Mouse (Mus musculus): ENCODE data around the gene Cdc34b. TPM values are rescaled to one million over a fixed set of nuclear protein-coding genes. Genes with fewer than 3 reads are reported as not detected.
"Not testable (repeated sequence)": the region's sequence is repeated elsewhere in the genome, so short reads cannot be mapped to it uniquely, and the experiment has no call there.

Cdc34b gene
- polyA plus RNA-seq (2015; fragmentation: Nextera tagmentation; extraction: Ambion mirVana), result not detected in 2 replicates

DNA sequence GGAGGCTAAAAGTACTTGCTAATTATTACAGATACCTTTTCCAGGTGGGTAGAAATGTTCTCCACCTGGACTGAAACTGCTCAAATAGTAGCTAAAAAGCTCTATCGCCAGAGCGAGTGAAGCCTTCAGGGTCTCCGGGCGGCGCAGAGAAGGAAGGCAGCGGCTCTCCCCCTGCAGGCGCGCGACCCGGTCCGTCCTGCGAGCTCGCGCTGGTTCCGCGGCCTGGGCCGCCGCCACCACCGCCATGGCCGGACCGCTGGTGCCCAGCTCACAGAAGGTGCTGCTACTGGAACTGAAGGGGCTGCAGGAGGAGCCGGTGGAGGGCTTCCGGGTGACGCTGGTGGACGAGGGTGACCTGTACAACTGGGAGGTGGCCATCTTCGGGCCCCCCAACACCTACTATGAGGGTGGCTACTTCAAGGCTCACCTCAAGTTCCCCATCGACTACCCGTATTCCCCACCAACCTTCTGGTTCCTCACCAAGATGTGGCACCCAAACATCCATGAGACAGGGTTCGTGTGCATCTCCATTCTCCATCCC lies at the start of gene Cdc34b:
Cdc34b (plus strand) TSS at position 51 of the 541 bp plus-strand sequence.
- H3K27ac ChIP-seq (ENCODE audit: low read length), result no peak within 1 kb of the TSS
- H3K4me2 ChIP-seq (ENCODE audit: low read length), result no peak within 1 kb of the TSS
- WGBS, result 82% methylated on average over 24 of the region's 29 CpGs
- no peak within 1 kb of the TSS for H3K9ac ChIP-seq (replicated peaks; ENCODE audit: low read depth, low read length)
- ATAC-seq, result no peak
- H3K36me3 ChIP-seq (ENCODE audit: control insufficient read depth, insufficient read depth), result no peaks in the 10 kb centered on the region
- H3K4me3 ChIP-seq (replicated peaks; ENCODE audit: low read length), result no peak within 1 kb of the TSS
- no peaks in the 10 kb centered on the region for H3K27me3 ChIP-seq (replicated peaks; ENCODE audit: control insufficient read depth, insufficient read depth, low read length)
- H3K4me1 ChIP-seq (replicated peaks; ENCODE audit: control insufficient read depth, insufficient read depth, low read length), result no peaks in the 10 kb centered on the region
- no peaks in the 10 kb centered on the region for H3K9me3 ChIP-seq (ENCODE audit: control insufficient read depth, low read length)

GRCm38 (mm10) chr11:94692502-94692901 lies 49.1 kb upstream of the Cdc34b start:
- not testable (repeated sequence) for H3K4me1 ChIP-seq (replicated peaks; ENCODE audit: control insufficient read depth, insufficient read depth, low read length); H3K27me3 ChIP-seq (replicated peaks; ENCODE audit: control insufficient read depth, insufficient read depth, low read length); H3K4me2 ChIP-seq (ENCODE audit: low read length); H3K4me3 ChIP-seq (replicated peaks; ENCODE audit: low read length); H3K9ac ChIP-seq (replicated peaks; ENCODE audit: low read depth, low read length); H3K27ac ChIP-seq (ENCODE audit: low read length); H3K9me3 ChIP-seq (ENCODE audit: control insufficient read depth, low read length); ATAC-seq; H3K36me3 ChIP-seq (ENCODE audit: control insufficient read depth, insufficient read depth)

- no peaks in the 10 kb centered on the region for H3K27me3 ChIP-seq (replicated peaks; ENCODE audit: control insufficient read depth, insufficient read depth, low read length)
- no peak overlapping the region for H3K9ac ChIP-seq (replicated peaks; ENCODE audit: low read depth, low read length)
- WGBS, result 84% methylated on average over 6 of the region's 6 CpGs
- H3K4me2 ChIP-seq (ENCODE audit: low read length), result no peak overlapping the region
- no peaks in the 10 kb centered on the region for H3K9me3 ChIP-seq (ENCODE audit: control insufficient read depth, low read length)
- no peak overlapping the region for H3K27ac ChIP-seq (ENCODE audit: low read length)
- no peaks in the 10 kb centered on the region for H3K4me1 ChIP-seq (replicated peaks; ENCODE audit: control insufficient read depth, insufficient read depth, low read length)
- no peak overlapping the region for H3K4me3 ChIP-seq (replicated peaks; ENCODE audit: low read length)
- no peaks in the 10 kb centered on the region for H3K36me3 ChIP-seq (ENCODE audit: control insufficient read depth, insufficient read depth)
- ATAC-seq, result no peak
Observed at GRCm38 (mm10) chr11:94695508-94695907, 46.1 kb upstream of the Cdc34b start.

- no peak overlapping the region for H3K9ac ChIP-seq (replicated peaks; ENCODE audit: low read depth, low read length)
- no peaks in the 10 kb centered on the region for H3K36me3 ChIP-seq (ENCODE audit: control insufficient read depth, insufficient read depth)
- ATAC-seq, result no peak
- H3K9me3 ChIP-seq (ENCODE audit: control insufficient read depth, low read length), result no peaks in the 10 kb centered on the region
- no peaks in the 10 kb centered on the region for H3K27me3 ChIP-seq (replicated peaks; ENCODE audit: control insufficient read depth, insufficient read depth, low read length)
- H3K4me3 ChIP-seq (replicated peaks; ENCODE audit: low read length), result no peak overlapping the region
- H3K4me1 ChIP-seq (replicated peaks; ENCODE audit: control insufficient read depth, insufficient read depth, low read length), result no peaks in the 10 kb centered on the region
- no peak overlapping the region for H3K27ac ChIP-seq (ENCODE audit: low read length)
- H3K4me2 ChIP-seq (ENCODE audit: low read length), result no peak overlapping the region
- whole genome bisulfite sequencing, result 93% methylated on average over 2 of the region's 2 CpGs
Observed at GRCm38 (mm10) chr11:94697140-94697539, 44.4 kb upstream of the Cdc34b start.

DNA sequence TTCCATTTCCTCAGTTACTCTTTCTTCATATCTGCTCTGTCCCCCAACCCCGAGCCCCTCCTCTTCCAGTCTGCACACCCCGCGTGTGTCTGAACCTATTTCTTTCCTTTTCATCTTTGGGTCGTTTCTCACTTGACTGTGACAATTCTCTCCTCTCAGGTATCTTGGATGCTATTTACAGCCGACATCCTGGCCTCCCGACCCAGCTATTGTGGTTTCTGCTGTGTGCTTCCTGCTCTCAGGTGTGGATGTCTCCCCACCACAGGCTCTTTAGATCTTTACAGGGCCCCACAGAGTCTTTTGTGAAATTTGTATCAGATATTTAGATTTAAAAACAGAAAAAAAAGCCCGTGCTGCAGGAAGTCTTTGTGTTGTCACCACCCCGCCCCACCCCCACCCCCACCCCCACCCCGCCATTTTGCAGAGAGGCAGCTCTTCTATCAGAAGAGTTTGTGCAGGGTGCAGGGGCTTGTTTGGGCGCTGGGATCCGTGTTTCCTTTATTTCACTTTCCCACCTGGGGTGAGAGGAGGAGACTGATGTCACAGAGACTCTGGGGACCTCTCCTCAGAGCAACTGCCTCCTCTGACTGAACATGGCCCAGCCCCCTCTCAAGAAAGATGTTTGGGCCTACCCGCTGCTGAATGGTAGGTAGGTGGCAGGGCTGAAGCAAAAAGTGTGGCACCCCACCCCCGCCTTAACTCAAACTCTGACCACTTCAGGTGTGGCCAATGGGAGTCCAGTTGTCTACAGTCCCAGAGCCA lies 43.7 kb upstream of the Cdc34b start:
- 50% methylated on average over 13 of the region's 13 CpGs for WGBS
- Histone ChIP-seq H3K4me2 (ENCODE audit: low read length) (no peak overlapping the region), H3K36me3 (ENCODE audit: control insufficient read depth, insufficient read depth) (no peaks in the 10 kb centered on the region), H3K4me1 (replicated peaks; ENCODE audit: control insufficient read depth, insufficient read depth, low read length) (no peaks in the 10 kb centered on the region), H3K4me3 (replicated peaks; ENCODE audit: low read length) (no peak overlapping the region), H3K9ac (replicated peaks; ENCODE audit: low read depth, low read length) (no peak overlapping the region), H3K27me3 (replicated peaks; ENCODE audit: control insufficient read depth, insufficient read depth, low read length) (no peaks in the 10 kb centered on the region), H3K9me3 (ENCODE audit: control insufficient read depth, low read length) (no peaks in the 10 kb centered on the region), H3K27ac (ENCODE audit: low read length) (no peak overlapping the region)
- ATAC-seq, result no peak

- Histone ChIP-seq H3K9ac (replicated peaks; ENCODE audit: low read depth, low read length) (no peak overlapping the region), H3K9me3 (ENCODE audit: control insufficient read depth, low read length) (no peaks in the 10 kb centered on the region), H3K27me3 (replicated peaks; ENCODE audit: control insufficient read depth, insufficient read depth, low read length) (no peaks in the 10 kb centered on the region), H3K36me3 (ENCODE audit: control insufficient read depth, insufficient read depth) (no peaks in the 10 kb centered on the region), H3K4me2 (ENCODE audit: low read length) (no peak overlapping the region), H3K4me3 (replicated peaks; ENCODE audit: low read length) (no peak overlapping the region), H3K27ac (ENCODE audit: low read length) (no peak overlapping the region), H3K4me1 (replicated peaks; ENCODE audit: control insufficient read depth, insufficient read depth, low read length) (0 out of 2 replicates have a peak, but pooled peaks cover 2% of the 10 kb centered on the region)
- ATAC-seq, result no peak
- WGBS, result 94% methylated on average over 3 of the region's 3 CpGs
Observed at GRCm38 (mm10) chr11:94699399-94699798, 42.2 kb upstream of the Cdc34b start.

GRCm38 (mm10) chr11:94701401-94702215 lies 40.0 kb upstream of the Cdc34b start:
- Histone ChIP-seq H3K9ac (replicated peaks; ENCODE audit: low read depth, low read length) (no peak overlapping the region), H3K27ac (ENCODE audit: low read length) (no peak overlapping the region), H3K36me3 (ENCODE audit: control insufficient read depth, insufficient read depth) (no peaks in the 10 kb centered on the region), H3K4me2 (ENCODE audit: low read length) (no peak overlapping the region), H3K9me3 (ENCODE audit: control insufficient read depth, low read length) (no peaks in the 10 kb centered on the region), H3K27me3 (replicated peaks; ENCODE audit: control insufficient read depth, insufficient read depth, low read length) (no peaks in the 10 kb centered on the region), H3K4me1 (replicated peaks; ENCODE audit: control insufficient read depth, insufficient read depth, low read length) (peaks cover 4% of the 10 kb centered on the region; the same call in 1 of the 2 replicates), H3K4me3 (replicated peaks; ENCODE audit: low read length) (no peak overlapping the region)
- 68% methylated on average over 27 of the region's 27 CpGs for WGBS
- ATAC-seq, result no peak

DNA sequence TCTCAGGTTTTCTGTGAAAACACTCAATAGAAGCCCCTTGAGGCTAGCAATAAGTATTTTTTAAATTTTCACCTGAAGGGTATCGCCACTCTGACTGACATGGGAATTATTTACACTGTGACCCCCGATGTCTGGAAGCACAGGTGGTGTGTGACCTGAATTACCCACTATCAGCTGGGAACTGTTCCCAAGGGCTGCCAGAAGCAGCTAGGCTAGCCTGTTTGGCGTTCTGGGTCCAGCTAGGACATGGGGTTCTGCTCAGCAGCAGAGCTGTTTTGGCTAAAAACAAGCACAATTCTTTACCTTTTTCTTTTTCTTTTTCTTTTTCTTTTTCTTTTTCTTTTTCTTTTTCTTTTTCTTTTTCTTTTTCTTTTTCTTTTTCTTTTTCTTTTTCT lies 39.4 kb upstream of the Cdc34b start:
- Histone ChIP-seq H3K9me3 (ENCODE audit: control insufficient read depth, low read length) (no peaks in the 10 kb centered on the region), H3K4me1 (replicated peaks; ENCODE audit: control insufficient read depth, insufficient read depth, low read length) (peaks cover 4% of the 10 kb centered on the region; the same call in 1 of the 2 replicates), H3K27ac (ENCODE audit: low read length) (no peak overlapping the region), H3K9ac (replicated peaks; ENCODE audit: low read depth, low read length) (no peak overlapping the region), H3K4me3 (replicated peaks; ENCODE audit: low read length) (no peak overlapping the region), H3K4me2 (ENCODE audit: low read length) (no peak overlapping the region), H3K27me3 (replicated peaks; ENCODE audit: control insufficient read depth, insufficient read depth, low read length) (no peaks in the 10 kb centered on the region), H3K36me3 (ENCODE audit: control insufficient read depth, insufficient read depth) (no peaks in the 10 kb centered on the region)
- no peak for ATAC-seq
- 70% methylated on average over 3 of the region's 3 CpGs for WGBS

- Histone ChIP-seq H3K9ac (replicated peaks; ENCODE audit: low read depth, low read length) (no peak overlapping the region), H3K4me1 (replicated peaks; ENCODE audit: control insufficient read depth, insufficient read depth, low read length) (peaks cover 4% of the 10 kb centered on the region; the same call in 1 of the 2 replicates), H3K36me3 (ENCODE audit: control insufficient read depth, insufficient read depth) (no peaks in the 10 kb centered on the region), H3K27me3 (replicated peaks; ENCODE audit: control insufficient read depth, insufficient read depth, low read length) (no peaks in the 10 kb centered on the region), H3K9me3 (ENCODE audit: control insufficient read depth, low read length) (no peaks in the 10 kb centered on the region), H3K4me2 (ENCODE audit: low read length) (no peak overlapping the region), H3K27ac (ENCODE audit: low read length) (no peak overlapping the region), H3K4me3 (replicated peaks; ENCODE audit: low read length) (no peak overlapping the region)
- no peak for ATAC-seq
- 34% methylated on average over 7 of the region's 7 CpGs for WGBS
Observed at GRCm38 (mm10) chr11:94704020-94704419, 37.6 kb upstream of the Cdc34b start.

Data from forebrain, embryonic 16.5 days (tissue).